Mouse (Mus musculus): ENCODE results near the gene Gtf3c5. TPM values are rescaled to one million over a fixed set of nuclear protein-coding genes. Genes with fewer than 3 reads are reported as not detected.
A peak's percentile ranks its signal among the peaks of the same experiment; 100 is the strongest.

Gene Gtf3c5
- polyA plus RNA-seq, 1 experiment from 2014 or later: 24.0 TPM

- no peak for ATAC-seq (replicated peaks; ENCODE audit: insufficient number of reproducible peaks, insufficient read depth, low FRiP score, low read depth)
Observed at GRCm38 (mm10) chr2:28596021-28596420, 12.5 kb upstream of the Gtf3c5 start.

GRCm38 (mm10) chr2:28592809-28593208 lies 9.3 kb upstream of the Gtf3c5 start:
- peak overlapping the region; percentile 35; the same call in 1 of the 2 replicates for H3K4me2 ChIP-seq
- H3K9ac ChIP-seq: no peak overlapping the region
- H3K4me3 ChIP-seq: no peak overlapping the region
- H3K4me1 ChIP-seq (replicated peaks): peaks cover 3% of the 10 kb centered on the region; the same call in 1 of the 2 replicates
- ATAC-seq (replicated peaks; ENCODE audit: insufficient number of reproducible peaks, insufficient read depth, low FRiP score, low read depth): no peak
- no peaks in the 10 kb centered on the region for H3K9me3 ChIP-seq (replicated peaks)
- 5% methylated on average over 15 of the region's 15 CpGs for WGBS
- peaks cover 12% of the 10 kb centered on the region; the same call in 1 of the 2 replicates for H3K27me3 ChIP-seq
- no peak overlapping the region for H3K27ac ChIP-seq
- no peaks in the 10 kb centered on the region for H3K36me3 ChIP-seq

More at GRCm38 (mm10) chr2:28596021-28596420, 12.5 kb upstream of the Gtf3c5 start:
- Histone ChIP-seq H3K36me3 (no peaks in the 10 kb centered on the region), H3K9me3 (replicated peaks) (no peaks in the 10 kb centered on the region), H3K4me1 (replicated peaks) (peaks cover 15% of the 10 kb centered on the region), H3K9ac (no peak overlapping the region), H3K27me3 (peaks cover 7% of the 10 kb centered on the region; the same call in 1 of the 2 replicates), H3K4me2 (no peak overlapping the region), H3K27ac (no peak overlapping the region), H3K4me3 (no peak overlapping the region)
- WGBS: 78% methylated on average over 7 of the region's 7 CpGs

- Histone ChIP-seq H3K9ac (no peak overlapping the region), H3K4me3 (no peak overlapping the region), H3K4me2 (no peak overlapping the region), H3K27ac (no peak overlapping the region), H3K4me1 (replicated peaks) (no peaks in the 10 kb centered on the region), H3K27me3 (peaks cover 12% of the 10 kb centered on the region; the same call in 1 of the 2 replicates), H3K9me3 (replicated peaks) (no peaks in the 10 kb centered on the region), H3K36me3 (no peaks in the 10 kb centered on the region)
- 66% methylated on average over 2 of the region's 2 CpGs for WGBS
- ATAC-seq (replicated peaks; ENCODE audit: insufficient number of reproducible peaks, insufficient read depth, low FRiP score, low read depth): no peak
Observed at GRCm38 (mm10) chr2:28591479-28591878, 7.9 kb upstream of the Gtf3c5 start.

GRCm38 (mm10) chr2:28588574-28588973 lies 5.0 kb upstream of the Gtf3c5 start:
- ATAC-seq (replicated peaks; ENCODE audit: insufficient number of reproducible peaks, insufficient read depth, low FRiP score, low read depth): no peak
- 28% methylated on average over 1 of the region's 1 CpGs for WGBS
- Histone ChIP-seq H3K4me3 (no peak overlapping the region), H3K36me3 (no peaks in the 10 kb centered on the region), H3K4me2 (no peak overlapping the region), H3K4me1 (replicated peaks) (peaks cover 2% of the 10 kb centered on the region; the same call in 1 of the 2 replicates), H3K27me3 (peaks cover 10% of the 10 kb centered on the region; the same call in 1 of the 2 replicates), H3K27ac (no peak overlapping the region), H3K9me3 (replicated peaks) (no peaks in the 10 kb centered on the region), H3K9ac (no peak overlapping the region)

GRCm38 (mm10) chr2:28585730-28586129 lies 2.2 kb upstream of the Gtf3c5 start:
- Histone ChIP-seq H3K27ac (no peak overlapping the region), H3K4me2 (no peak overlapping the region), H3K4me3 (no peak overlapping the region), H3K27me3 (peaks cover 5% of the 10 kb centered on the region; the same call in 1 of the 2 replicates), H3K9ac (no peak overlapping the region), H3K36me3 (no peaks in the 10 kb centered on the region), H3K4me1 (replicated peaks) (peaks cover 11% of the 10 kb centered on the region), H3K9me3 (replicated peaks) (no peaks in the 10 kb centered on the region)
- ATAC-seq (replicated peaks; ENCODE audit: insufficient number of reproducible peaks, insufficient read depth, low FRiP score, low read depth): no peak
- 31% methylated on average over 2 of the region's 2 CpGs for WGBS

GRCm38 (mm10) chr2:28585043-28585571 lies 1.6 kb upstream of the Gtf3c5 start:
- no peaks in the 10 kb centered on the region for H3K9me3 ChIP-seq (replicated peaks)
- peaks cover 11% of the 10 kb centered on the region for H3K4me1 ChIP-seq (replicated peaks)
- H3K9ac ChIP-seq: no peak overlapping the region
- H3K27me3 ChIP-seq: peaks cover 5% of the 10 kb centered on the region; the same call in 1 of the 2 replicates
- no peak for ATAC-seq (replicated peaks; ENCODE audit: insufficient number of reproducible peaks, insufficient read depth, low FRiP score, low read depth)
- 19% methylated on average over 6 of the region's 6 CpGs for WGBS
- H3K27ac ChIP-seq: no peak overlapping the region
- no peaks in the 10 kb centered on the region for H3K36me3 ChIP-seq
- no peak overlapping the region for H3K4me3 ChIP-seq
- no peak overlapping the region for H3K4me2 ChIP-seq

- WGBS: 0% methylated on average over 56 of the region's 56 CpGs
- peak overlapping the region; percentile 75 for H3K4me2 ChIP-seq
- H3K4me3 ChIP-seq: peak overlapping the region; percentile 73
- H3K9me3 ChIP-seq (replicated peaks): no peaks in the 10 kb centered on the region
- H3K4me1 ChIP-seq (replicated peaks): peaks cover 11% of the 10 kb centered on the region
- H3K9ac ChIP-seq: peak overlapping the region; percentile 66
- peak overlapping the region; percentile 86 for H3K27ac ChIP-seq
- ATAC-seq (replicated peaks; ENCODE audit: insufficient number of reproducible peaks, insufficient read depth, low FRiP score, low read depth): peak; percentile 88
- peaks cover 9% of the 10 kb centered on the region for H3K36me3 ChIP-seq
- H3K27me3 ChIP-seq: no peaks in the 10 kb centered on the region
Observed at GRCm38 (mm10) chr2:28582647-28583353, 751 bp downstream of the Gtf3c5 start.

GRCm38 (mm10) chr2:28578003-28578402 lies 5.5 kb downstream of the Gtf3c5 start:
- no peak overlapping the region for H3K4me3 ChIP-seq
- H3K9ac ChIP-seq: no peak overlapping the region
- no peak overlapping the region for H3K27ac ChIP-seq
- no peak overlapping the region for H3K4me2 ChIP-seq
- no peaks in the 10 kb centered on the region for H3K27me3 ChIP-seq
- peaks cover 6% of the 10 kb centered on the region; the same call in 1 of the 2 replicates for H3K4me1 ChIP-seq (replicated peaks)
- no peak for ATAC-seq (replicated peaks; ENCODE audit: insufficient number of reproducible peaks, insufficient read depth, low FRiP score, low read depth)
- peaks cover 47% of the 10 kb centered on the region for H3K36me3 ChIP-seq
- 76% methylated on average over 5 of the region's 5 CpGs for WGBS
- H3K9me3 ChIP-seq (replicated peaks): no peaks in the 10 kb centered on the region

- 80% methylated on average over 3 of the region's 3 CpGs for WGBS
- H3K36me3 ChIP-seq: peaks cover 58% of the 10 kb centered on the region
Observed at GRCm38 (mm10) chr2:28576815-28577214, 6.7 kb downstream of the Gtf3c5 start.

GRCm38 (mm10) chr2:28575341-28575740 lies 8.2 kb downstream of the Gtf3c5 start:
- Histone ChIP-seq H3K9me3 (replicated peaks) (no peaks in the 10 kb centered on the region), H3K4me2 (no peak overlapping the region), H3K27ac (no peak overlapping the region), H3K4me3 (no peak overlapping the region), H3K27me3 (no peaks in the 10 kb centered on the region), H3K4me1 (replicated peaks) (no peaks in the 10 kb centered on the region), H3K9ac (no peak overlapping the region), H3K36me3 (peaks cover 72% of the 10 kb centered on the region)
- WGBS: 69% methylated on average over 4 of the region's 4 CpGs
- ATAC-seq (replicated peaks; ENCODE audit: insufficient number of reproducible peaks, insufficient read depth, low FRiP score, low read depth): no peak

More at GRCm38 (mm10) chr2:28576815-28577214, 6.7 kb downstream of the Gtf3c5 start:
- H3K9me3 ChIP-seq (replicated peaks): no peaks in the 10 kb centered on the region
- H3K4me2 ChIP-seq: no peak overlapping the region
- no peak for ATAC-seq (replicated peaks; ENCODE audit: insufficient number of reproducible peaks, insufficient read depth, low FRiP score, low read depth)
- no peak overlapping the region for H3K27ac ChIP-seq
- H3K27me3 ChIP-seq: no peaks in the 10 kb centered on the region
- no peak overlapping the region for H3K9ac ChIP-seq
- peaks cover 3% of the 10 kb centered on the region; the same call in 1 of the 2 replicates for H3K4me1 ChIP-seq (replicated peaks)
- no peak overlapping the region for H3K4me3 ChIP-seq

GRCm38 (mm10) chr2:28569903-28570302 lies 13.6 kb downstream of the Gtf3c5 start:
- no peak overlapping the region for H3K4me2 ChIP-seq
- no peaks in the 10 kb centered on the region for H3K27me3 ChIP-seq
- no peaks in the 10 kb centered on the region for H3K4me1 ChIP-seq (replicated peaks)
- peaks cover 84% of the 10 kb centered on the region for H3K36me3 ChIP-seq
- H3K27ac ChIP-seq: no peak overlapping the region
- no peak overlapping the region for H3K4me3 ChIP-seq
- 72% methylated on average over 3 of the region's 3 CpGs for WGBS
- ATAC-seq (replicated peaks; ENCODE audit: insufficient number of reproducible peaks, insufficient read depth, low FRiP score, low read depth): no peak
- no peak overlapping the region for H3K9ac ChIP-seq
- H3K9me3 ChIP-seq (replicated peaks): no peaks in the 10 kb centered on the region

Measured in heart, embryonic 15.5 days (tissue).